Mouse (Mus musculus) embryonic facial prominence, embryonic 13.5 days (tissue): ENCODE data around the gene Setx. TPM values are rescaled to one million over a fixed set of nuclear protein-coding genes. Genes with fewer than 3 reads are reported as not detected.

Source experiments
- ATAC-seq: fragments of 200-750 bp; cut with Nextera tagmentation; 2 replicates; pipeline ENCODE4 v1.8.0; 2017; ENCODE audit warnings: low read depth; ENCODE audit not compliant: insufficient number of reproducible peaks, insufficient read depth, low FRiP score, low TSS enrichment
- H3K27ac ChIP-seq: fragments of 300-500 bp; sonication (generic); 2 replicates; pipeline ENCODE4 v1.5.1; 2015; ENCODE audit warnings: moderate library complexity, mild to moderate bottlenecking, inconsistent platforms
- H3K27me3 ChIP-seq: fragments of 300-500 bp; sonication (generic); 2 replicates; pipeline ENCODE4 v1.6.1; 2015; ENCODE audit warnings: mild to moderate bottlenecking, inconsistent platforms
- H3K36me3 ChIP-seq: fragments of 300-500 bp; sonication (generic); 2 replicates; pipeline ENCODE4 v1.6.1; 2015; ENCODE audit warnings: mild to moderate bottlenecking, inconsistent platforms
- H3K4me1 ChIP-seq: fragments of 300-500 bp; sonication (generic); 2 replicates; pipeline ENCODE4 v1.6.1; 2015; ENCODE audit warnings: inconsistent platforms
- H3K4me2 ChIP-seq: fragments of 300-500 bp; sonication (generic); 2 replicates; pipeline ENCODE4 v1.6.1; 2015; ENCODE audit warnings: moderate library complexity, mild to moderate bottlenecking, inconsistent platforms
- H3K4me3 ChIP-seq: fragments of 300-500 bp; sonication (generic); 2 replicates; pipeline ENCODE4 v1.5.1; 2015; ENCODE audit warnings: mild to moderate bottlenecking, inconsistent platforms
- H3K9ac ChIP-seq: fragments of 300-500 bp; sonication (generic); 2 replicates; pipeline ENCODE4 v1.6.1; 2015; ENCODE audit warnings: mild to moderate bottlenecking, inconsistent platforms
- H3K9me3 ChIP-seq: fragments of 300-500 bp; sonication (generic); 2 replicates; pipeline ENCODE4 v1.6.1; 2016; ENCODE audit warnings: inconsistent platforms
- WGBS: fragments of 180-500 bp; shearing (Covaris S2); methylation state at CpG from one replicate; pipeline ENCODE4 v1.1.7; 2015; ENCODE audit warnings: mixed read lengths; 5-methylcytosine and 5-hydroxymethylcytosine counted together
- polyA plus RNA-seq: library from polyadenylated mRNA; unstranded; fragments of >200 nt; fragmentation: Nextera tagmentation; extraction: Ambion mirVana; gene quantifications from 2 replicates; pipeline ENCODE4 v1.2.1, GENCODE M21; 2015

The Setx gene
- polyA plus RNA-seq, 1 experiment from 2014 or later = 13.2 TPM

DNA sequence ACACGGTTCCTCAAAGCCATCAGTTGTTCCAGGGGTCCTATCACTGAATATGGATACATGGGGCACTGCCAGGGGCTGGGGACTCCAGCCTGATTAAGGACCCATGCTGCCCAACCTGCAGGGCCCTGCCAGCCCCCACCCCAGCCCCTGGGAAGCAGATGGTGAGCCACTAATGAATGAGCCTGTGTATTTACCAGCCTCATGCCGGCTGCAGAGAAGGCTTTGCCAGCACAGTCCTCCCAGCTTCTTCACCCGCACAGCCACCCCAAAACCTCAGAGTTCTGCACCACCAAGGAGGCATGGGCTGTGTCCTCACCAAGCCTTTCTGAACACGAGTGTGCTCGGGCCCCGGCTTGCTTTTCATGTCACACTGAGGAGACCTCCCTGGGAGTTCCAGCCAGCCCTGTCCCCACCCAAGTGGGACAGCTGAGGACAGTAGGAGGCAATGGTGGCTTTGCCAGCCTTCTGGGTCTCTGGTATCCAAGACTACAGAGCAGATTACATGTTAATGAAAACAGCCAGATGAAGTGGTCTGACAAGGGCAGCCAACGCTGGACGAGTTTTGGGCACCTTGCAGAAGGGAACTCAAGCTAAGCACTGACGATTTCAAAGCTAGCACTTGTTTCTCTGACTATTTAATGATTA lies 106.3 kb downstream of the Setx start:
- Histone ChIP-seq H3K4me2 (no peak overlapping the region), H3K36me3 (no peaks in the 10 kb centered on the region), H3K27me3 (peaks cover 3% of the 10 kb centered on the region; the same call in 1 of the 2 replicates), H3K27ac (no peak overlapping the region), H3K4me3 (no peak overlapping the region), H3K9ac (no peak overlapping the region), H3K9me3 (no peaks in the 10 kb centered on the region), H3K4me1 (peaks cover 14% of the 10 kb centered on the region)
- 71% methylated on average over 9 of the region's 9 CpGs for WGBS
- no peak for ATAC-seq

Other genes with a start within 250 kb of the Setx start
- gene Barhl1, start 207.5 kb upstream of the Setx start, polyA plus RNA-seq = 0.14 TPM in 1 of 2 replicates, not detected in the other
- 0.39 and 0.54 TPM in 2 replicates for gene Cfap77, start 69.1 kb upstream of the Setx start, polyA plus RNA-seq
- gene Ttf1, start 63.9 kb upstream of the Setx start, polyA plus RNA-seq = 11.3 and 11.5 TPM in 2 replicates
- 0.89 and 1.0 TPM in 2 replicates for gene Ntng2, start 128.8 kb downstream of the Setx start, polyA plus RNA-seq
- gene Med27, start 222.6 kb downstream of the Setx start, polyA plus RNA-seq = 53.1 and 54.0 TPM in 2 replicates